Mouse (Mus musculus) liver, adult 2 months (tissue): ENCODE measurements around the gene Gm20388.

ENCODE experiments used
- CTCF ChIP-seq: fragments of 200-500 bp; IDR thresholded peaks from 2 replicates; pipeline ENCODE4 v1.5.1; 2011; ENCODE audit warnings: low read depth, low read length, control low read depth
- POLR2A ChIP-seq: fragments of 200-500 bp; IDR thresholded peaks from 2 replicates; pipeline ENCODE4 v1.6.1; 2011; ENCODE audit warnings: low read length, control low read depth; ENCODE audit not compliant: insufficient read depth; ENCODE audit errors: extremely low read depth

DNA sequence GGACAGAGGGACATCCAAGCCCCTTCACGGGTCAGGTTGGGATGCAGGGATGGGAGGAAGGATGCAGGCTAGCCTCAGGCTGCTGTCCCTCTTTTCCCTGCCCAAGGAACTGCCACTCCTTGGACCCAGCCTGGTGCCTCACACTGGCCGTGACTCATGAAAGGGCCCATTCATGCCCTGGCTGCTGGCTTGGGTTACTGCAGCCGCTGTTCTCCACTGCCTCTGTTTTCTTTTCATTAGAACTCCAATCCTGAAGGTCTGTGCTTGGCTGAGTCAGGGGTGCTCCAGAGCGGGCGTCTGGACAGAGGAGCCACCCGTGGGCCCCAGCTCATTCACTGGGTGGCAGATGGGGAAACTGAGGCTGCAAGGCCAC, 2314.0 kb downstream of the Gm20388 start:
- TF ChIP-seq CTCF (no peak), POLR2A (no peak)
